Mouse (Mus musculus) bone marrow macrophage, adult 2 months (primary cell): ENCODE measurements around the gene Tas2r125.

ENCODE experiments used
- CTCF ChIP-seq: IDR thresholded peaks from 2 replicates; pipeline ENCODE4 v1.5.1; 2012; ENCODE audit warnings: low read depth, mild to moderate bottlenecking, low read length, moderate library complexity
- POLR2A ChIP-seq: IDR thresholded peaks from 2 replicates; pipeline ENCODE4 v1.6.1; 2012; ENCODE audit warnings: mild to moderate bottlenecking, low read depth, low read length, borderline replicate concordance

- no peak for TF ChIP-seq CTCF
- no peak for TF ChIP-seq POLR2A
Measured at GRCm38 (mm10) chr6:132909351-132909750, at the start of gene Tas2r125.
